Mouse (Mus musculus): ENCODE data around the gene Dnm3.

- TF ChIP-seq CTCF (IDR thresholded peaks at IDR 0.05; ENCODE audit: borderline replicate concordance, extremely low read depth, insufficient read depth, insufficient read length) (no peak), POLR2A (IDR thresholded peaks at IDR 0.05; ENCODE audit: borderline replicate concordance, extremely low read depth, insufficient read depth, insufficient read length, poor library complexity, severe bottlenecking) (no peak)
Measured at GRCm38 (mm10) chr1:162157659-162158058, 320.2 kb downstream of the Dnm3 start.
